Mouse (Mus musculus): ENCODE measurements at regions not wholly inside any gene's neighbourhood (a gene's known extent, or its start where the extent isn't known, plus 50 kb on each side); places are given as distances from the start of the nearest gene placed in this dataset.

DNA sequence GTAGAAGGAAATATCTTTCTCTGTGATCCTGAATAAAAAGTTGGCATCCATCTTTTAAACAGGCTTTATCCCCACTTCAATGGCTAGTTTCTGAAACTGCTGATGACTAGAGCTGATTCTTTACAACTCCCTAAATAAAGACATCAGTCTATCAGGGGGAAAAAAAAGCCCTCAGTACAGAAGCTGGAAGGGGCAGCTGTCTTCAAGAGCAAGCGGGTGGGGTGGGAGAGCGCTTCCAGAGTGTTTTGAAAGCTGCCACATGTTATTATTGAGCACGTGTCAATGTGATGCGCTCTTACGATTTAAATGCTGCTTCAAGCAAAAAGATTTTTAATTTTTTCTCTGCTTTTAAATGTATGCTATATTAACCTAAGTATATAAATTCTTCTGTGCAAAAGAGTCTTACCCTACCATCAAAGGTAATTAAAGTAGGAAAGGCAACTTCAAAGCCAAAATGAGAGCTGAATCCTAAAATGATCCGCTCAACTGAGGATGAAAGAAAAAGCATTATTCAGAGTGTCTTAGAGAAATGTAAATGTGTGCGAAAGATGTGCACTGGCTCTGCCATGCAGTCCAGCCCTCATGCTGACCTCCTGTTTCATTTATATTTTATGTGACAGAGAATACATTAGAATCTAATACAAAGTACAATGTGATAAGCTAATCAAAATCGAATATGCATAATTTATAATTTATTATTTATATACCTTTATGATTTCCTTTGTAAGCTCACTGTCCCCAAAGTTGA is 862.8 kb upstream of the Epha7 start:
- Histone ChIP-seq H3K4me2 (no peak overlapping the region), H3K4me1 (ENCODE audit: insufficient read depth) (no peaks in the 10 kb centered on the region)

DNA sequence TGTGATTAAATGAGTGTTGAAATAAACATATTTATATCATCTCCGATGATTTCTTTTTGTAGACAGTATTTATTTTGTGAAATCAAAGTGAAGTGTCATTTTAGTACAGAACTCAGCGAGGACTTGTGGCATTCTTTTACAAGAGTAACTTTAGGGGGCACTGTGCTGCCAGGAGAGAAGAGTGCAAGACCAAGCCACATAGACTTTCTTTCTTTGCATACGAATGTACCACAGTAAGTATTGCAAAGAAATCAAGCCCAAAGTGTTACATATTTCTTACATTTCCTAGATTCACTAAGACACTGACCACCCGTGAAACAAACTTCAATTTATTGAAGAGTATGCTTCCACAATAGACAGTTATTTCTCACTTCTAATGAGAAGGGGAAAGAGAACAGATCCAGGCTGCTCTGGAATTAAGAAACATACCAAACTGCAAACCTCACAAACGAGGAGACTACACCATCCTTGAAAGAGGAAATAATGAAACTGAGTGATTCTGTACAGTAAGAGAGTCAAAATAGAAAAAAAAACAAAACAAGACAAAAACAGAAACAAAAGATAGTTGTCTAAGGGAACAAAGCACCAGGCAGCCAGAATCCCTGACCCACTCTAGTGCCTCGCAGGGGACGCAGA is 847.8 kb upstream of the Epha7 start:
- H3K27ac ChIP-seq (ENCODE audit: low read depth), result no peak overlapping the region
- ATAC-seq (ENCODE audit: insufficient read depth) (peak; percentile 62; the same call in 1 of the 2 replicates), DNase-seq (peak; percentile 80)
- H3K36me3 ChIP-seq (ENCODE audit: insufficient read depth), result no peaks in the 10 kb centered on the region
- H3K9me3 ChIP-seq (ENCODE audit: low read depth, low read length), result no peaks in the 10 kb centered on the region
- peak; percentile 61 for TF ChIP-seq CTCF (IDR thresholded peaks at IDR 0.05; ENCODE audit: low read depth)
- 23% methylated on average over 7 of the region's 7 CpGs for WGBS
- no peak overlapping the region for H3K4me2 ChIP-seq
- H3K27me3 ChIP-seq (ENCODE audit: insufficient read depth, low read length), result no peaks in the 10 kb centered on the region
- no peak overlapping the region for H3K4me3 ChIP-seq (ENCODE audit: low read depth, low read length)
- H3K4me1 ChIP-seq (ENCODE audit: insufficient read depth), result no peaks in the 10 kb centered on the region
- no peak overlapping the region for H3K9ac ChIP-seq

More for the DNA sequence above, 862.8 kb upstream of the Epha7 start:
- no peak overlapping the region for H3K9ac ChIP-seq
- no peak overlapping the region for H3K4me3 ChIP-seq (ENCODE audit: low read depth, low read length)
- H3K27ac ChIP-seq (ENCODE audit: low read depth), result no peak overlapping the region
- DNase-seq (peak; percentile 41), ATAC-seq (ENCODE audit: insufficient read depth) (no peak)
- no peaks in the 10 kb centered on the region for H3K27me3 ChIP-seq (ENCODE audit: insufficient read depth, low read length)
- TF ChIP-seq CTCF (IDR thresholded peaks at IDR 0.05; ENCODE audit: low read depth), result no peak
- no peaks in the 10 kb centered on the region for H3K9me3 ChIP-seq (ENCODE audit: low read depth, low read length)
- 51% methylated on average over 8 of the region's 8 CpGs for WGBS
- H3K36me3 ChIP-seq (ENCODE audit: insufficient read depth), result no peaks in the 10 kb centered on the region

DNA sequence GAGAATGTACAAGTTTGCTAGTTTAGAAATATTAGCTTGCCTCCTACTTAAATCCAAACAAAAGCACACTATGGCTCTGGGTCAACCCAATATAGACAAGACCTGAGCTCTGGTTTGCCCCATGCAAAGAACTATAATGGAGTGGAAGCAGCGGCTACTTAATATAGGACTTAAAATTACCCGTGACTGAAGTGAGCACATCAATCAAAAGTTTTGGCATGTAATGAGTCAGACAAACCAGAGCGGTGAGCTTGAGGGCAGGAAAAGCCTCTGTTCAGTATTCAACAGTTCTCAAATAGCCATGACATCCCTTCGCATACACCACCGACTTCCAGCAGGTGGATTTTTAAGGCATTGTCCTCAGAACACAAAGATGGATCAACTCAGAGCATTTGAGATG is 842.4 kb upstream of the Epha7 start:
- H3K4me2 ChIP-seq, result no peak overlapping the region

DNA sequence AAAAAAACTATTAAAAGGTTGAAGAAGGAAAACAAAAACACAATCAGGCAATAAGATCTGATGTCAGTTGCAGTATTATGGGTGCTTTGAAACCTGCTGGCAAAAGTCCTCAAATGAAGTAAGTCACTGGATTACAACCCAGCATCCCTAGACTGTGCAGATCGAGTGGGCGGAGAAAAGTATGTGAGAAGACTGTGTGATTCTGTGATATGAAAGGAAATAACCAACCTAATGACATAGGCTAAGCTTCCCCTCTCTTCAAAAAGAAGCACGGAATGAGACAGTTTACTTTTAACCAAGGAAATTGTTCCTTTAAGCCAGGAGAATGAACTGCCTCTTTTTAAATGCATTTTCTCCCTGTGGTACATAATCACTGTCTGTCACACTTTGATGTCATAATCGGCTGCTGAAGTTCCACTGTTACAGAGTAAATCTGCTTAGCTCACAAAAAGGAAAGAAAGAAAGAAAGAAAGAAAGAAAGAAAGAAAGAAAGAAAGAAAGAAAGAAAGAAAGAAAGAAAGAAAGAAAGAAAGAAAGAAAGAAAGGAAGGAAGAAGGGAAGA is 833.6 kb upstream of the Epha7 start:
- no peaks in the 10 kb centered on the region for H3K27me3 ChIP-seq (ENCODE audit: insufficient read depth, low read length)
- no peak overlapping the region for H3K4me3 ChIP-seq (ENCODE audit: low read depth, low read length)
- H3K4me2 ChIP-seq, result no peak overlapping the region
- H3K27ac ChIP-seq (ENCODE audit: low read depth), result no peak overlapping the region
- TF ChIP-seq CTCF (IDR thresholded peaks at IDR 0.05; ENCODE audit: low read depth), result no peak
- no peak overlapping the region for H3K9ac ChIP-seq
- DNase-seq, result no peak
- no peaks in the 10 kb centered on the region for H3K9me3 ChIP-seq (ENCODE audit: low read depth, low read length)
- 55% methylated on average over 4 of the region's 4 CpGs for WGBS
- no peaks in the 10 kb centered on the region for H3K36me3 ChIP-seq (ENCODE audit: insufficient read depth)
- no peaks in the 10 kb centered on the region for H3K4me1 ChIP-seq (ENCODE audit: insufficient read depth)
- no peak for ATAC-seq (ENCODE audit: insufficient read depth)

More for the DNA sequence above, 842.4 kb upstream of the Epha7 start:
- Histone ChIP-seq H3K27ac (ENCODE audit: low read depth) (no peak overlapping the region), H3K27me3 (ENCODE audit: insufficient read depth, low read length) (no peaks in the 10 kb centered on the region), H3K9ac (no peak overlapping the region), H3K36me3 (ENCODE audit: insufficient read depth) (no peaks in the 10 kb centered on the region), H3K4me3 (ENCODE audit: low read depth, low read length) (no peak overlapping the region), H3K9me3 (ENCODE audit: low read depth, low read length) (no peaks in the 10 kb centered on the region), H3K4me1 (ENCODE audit: insufficient read depth) (no peaks in the 10 kb centered on the region)
- WGBS, result 63% methylated on average over 5 of the region's 5 CpGs
- ATAC-seq (ENCODE audit: insufficient read depth) (no peak), DNase-seq (no peak)
- TF ChIP-seq CTCF (IDR thresholded peaks at IDR 0.05; ENCODE audit: low read depth), result no peak

DNA sequence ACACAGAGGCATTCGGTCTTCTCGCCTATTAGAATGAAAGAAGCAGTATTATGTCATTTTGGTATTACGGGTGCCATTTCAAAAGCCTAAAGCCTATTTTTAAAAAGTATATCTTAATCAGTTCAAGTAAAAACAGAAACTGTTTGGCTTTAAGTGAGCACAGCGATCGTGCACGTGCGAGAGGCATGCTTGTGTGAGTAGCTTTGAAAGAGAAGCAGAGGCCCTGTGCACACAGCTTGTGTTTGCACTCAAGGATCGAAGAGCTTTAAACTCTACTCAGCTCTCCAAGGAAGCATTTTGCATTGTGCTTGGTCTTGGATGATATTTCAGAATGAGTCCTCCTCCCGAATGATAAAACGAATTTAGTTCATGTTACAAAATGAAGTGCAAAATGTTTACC is 833.1 kb upstream of the Epha7 start:
- no peaks in the 10 kb centered on the region for H3K27me3 ChIP-seq (ENCODE audit: insufficient read depth, low read length)
- ATAC-seq (ENCODE audit: insufficient read depth) (no peak), DNase-seq (peak; percentile 9)
- H3K9ac ChIP-seq, result no peak overlapping the region
- WGBS, result 73% methylated on average over 10 of the region's 10 CpGs
- no peak overlapping the region for H3K4me3 ChIP-seq (ENCODE audit: low read depth, low read length)
- TF ChIP-seq CTCF (IDR thresholded peaks at IDR 0.05; ENCODE audit: low read depth), result no peak
- no peaks in the 10 kb centered on the region for H3K9me3 ChIP-seq (ENCODE audit: low read depth, low read length)
- no peak overlapping the region for H3K4me2 ChIP-seq
- H3K36me3 ChIP-seq (ENCODE audit: insufficient read depth), result no peaks in the 10 kb centered on the region
- no peaks in the 10 kb centered on the region for H3K4me1 ChIP-seq (ENCODE audit: insufficient read depth)
- no peak overlapping the region for H3K27ac ChIP-seq (ENCODE audit: low read depth)

DNA sequence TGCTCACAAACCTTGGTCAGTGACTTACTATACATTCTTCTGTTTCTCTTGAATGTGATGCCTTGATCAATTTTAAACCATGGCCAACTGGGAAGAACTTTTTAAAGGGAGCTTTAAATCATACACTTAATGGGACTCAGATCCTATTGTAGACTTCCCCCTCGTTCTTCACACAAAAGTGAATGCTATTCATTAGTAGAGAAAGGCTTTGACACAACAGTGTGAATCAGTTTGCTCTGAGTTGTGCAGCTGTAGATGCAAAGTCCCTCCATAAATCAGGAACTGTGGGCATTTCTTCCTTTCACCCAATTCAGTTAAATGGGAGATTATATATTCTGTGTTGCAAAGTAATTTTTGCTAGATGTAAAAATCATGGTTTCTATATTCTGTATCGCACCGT is 831.6 kb upstream of the Epha7 start:
- TF ChIP-seq CTCF (IDR thresholded peaks at IDR 0.05; ENCODE audit: low read depth), result no peak
- WGBS, result 81% methylated on average over 3 of the region's 3 CpGs
- no peak overlapping the region for H3K4me2 ChIP-seq
- no peaks in the 10 kb centered on the region for H3K9me3 ChIP-seq (ENCODE audit: low read depth, low read length)
- no peak for ATAC-seq (ENCODE audit: insufficient read depth)
- no peak overlapping the region for H3K4me3 ChIP-seq (ENCODE audit: low read depth, low read length)
- no peak overlapping the region for H3K9ac ChIP-seq
- H3K4me1 ChIP-seq (ENCODE audit: insufficient read depth), result no peaks in the 10 kb centered on the region
- no peak for DNase-seq
- no peaks in the 10 kb centered on the region for H3K36me3 ChIP-seq (ENCODE audit: insufficient read depth)
- no peak overlapping the region for H3K27ac ChIP-seq (ENCODE audit: low read depth)
- no peaks in the 10 kb centered on the region for H3K27me3 ChIP-seq (ENCODE audit: insufficient read depth, low read length)

DNA sequence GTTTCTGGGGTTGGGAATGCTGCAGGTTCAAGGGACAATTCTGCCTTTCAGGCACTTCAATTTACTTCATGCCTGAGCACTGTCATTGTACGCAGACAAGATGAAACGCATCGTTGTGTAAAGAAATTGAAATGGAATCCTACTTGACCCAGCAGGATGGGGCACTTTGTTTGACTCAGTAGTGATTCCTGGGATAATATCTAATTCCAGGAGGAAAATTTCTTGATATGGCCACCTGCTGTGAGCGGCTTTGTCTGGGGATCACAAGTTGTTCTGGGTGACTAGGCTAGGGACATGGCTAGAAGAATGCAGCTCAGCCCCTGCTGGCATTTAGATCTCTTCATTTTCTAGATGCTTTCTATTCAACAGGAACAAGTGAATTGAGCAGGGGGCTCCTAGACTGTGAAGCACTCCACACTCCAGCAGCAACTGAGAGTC is 824.9 kb upstream of the Epha7 start:
- H3K27ac ChIP-seq (ENCODE audit: low read depth), result no peak overlapping the region
- H3K27me3 ChIP-seq (ENCODE audit: insufficient read depth, low read length), result no peaks in the 10 kb centered on the region
- H3K4me3 ChIP-seq (ENCODE audit: low read depth, low read length), result no peak overlapping the region
- DNase-seq (no peak), ATAC-seq (ENCODE audit: insufficient read depth) (no peak)
- no peak overlapping the region for H3K4me2 ChIP-seq
- TF ChIP-seq CTCF (IDR thresholded peaks at IDR 0.05; ENCODE audit: low read depth), result no peak
- no peaks in the 10 kb centered on the region for H3K4me1 ChIP-seq (ENCODE audit: insufficient read depth)
- no peaks in the 10 kb centered on the region for H3K9me3 ChIP-seq (ENCODE audit: low read depth, low read length)
- H3K36me3 ChIP-seq (ENCODE audit: insufficient read depth), result no peaks in the 10 kb centered on the region
- 45% methylated on average over 4 of the region's 4 CpGs for WGBS
- H3K9ac ChIP-seq, result no peak overlapping the region

Measured in lung, embryonic 14.5 days (tissue).